Mouse (Mus musculus) CH12.LX (cell line): ENCODE measurements around the gene Lactbl1. TPM values are rescaled to one million over a fixed set of nuclear protein-coding genes. Genes with fewer than 3 reads are reported as not detected.

Experiments used
- DNase-seq: peaks from one replicate; pipeline ENCODE4 v3.0.0-alpha.2; 2013; ENCODE audit errors: extremely low read depth
- H3K27ac ChIP-seq: 2 replicates; pipeline ENCODE4 v1.5.1; 2012; ENCODE audit warnings: low read depth, mild to moderate bottlenecking, control low read depth, moderate library complexity; ENCODE audit not compliant: insufficient read depth
- H3K27me3 ChIP-seq: replicated peaks from 2 replicates; pipeline ENCODE3; 2012; ENCODE audit warnings: inconsistent platforms
- H3K36me3 ChIP-seq, 2 experiments: replicated peaks in 1 of 2; 2 replicates each; pipeline versions ENCODE3 to v1.6.1; 2012; ENCODE audit warnings: inconsistent platforms in 1 of 2, low read length in 1 of 2, mild to moderate bottlenecking in 1 of 2, mixed read lengths in 1 of 2, moderate library complexity in 1 of 2; ENCODE audit not compliant: control insufficient read depth in 1 of 2, insufficient read depth in 1 of 2
- H3K4me1 ChIP-seq, 2 experiments: 2 replicates each; pipeline ENCODE4 v1.6.1; 2012; ENCODE audit warnings: inconsistent platforms in 1 of 2, moderate library complexity in 1 of 2; ENCODE audit not compliant: insufficient read depth in 2 of 2, control insufficient read depth in 1 of 2
- H3K4me2 ChIP-seq: 2 replicates; pipeline ENCODE4 v1.6.1; 2012; ENCODE audit warnings: low read depth, mild to moderate bottlenecking, control low read depth; ENCODE audit not compliant: poor library complexity, insufficient read depth, severe bottlenecking
- H3K4me3 ChIP-seq, 3 experiments: fragments of 150-350 bp in 1 of 3; sonication (generic) in 1 of 3; replicated peaks in 1 of 3; 2 replicates each; pipeline versions ENCODE3 to v1.5.1; 2011 to 2012; ENCODE audit warnings: low read depth in 2 of 3, low read length in 2 of 3, mild to moderate bottlenecking in 2 of 3, moderate library complexity in 2 of 3, control low read depth in 1 of 3, improper control_type of control experiment in 1 of 3, inconsistent platforms in 1 of 3, mixed read lengths in 1 of 3; ENCODE audit not compliant: poor library complexity in 1 of 3
- H3K79me2 ChIP-seq: replicated peaks from 2 replicates; pipeline ENCODE4 v1.6.1; 2012; ENCODE audit warnings: mild to moderate bottlenecking, moderate library complexity; ENCODE audit not compliant: control insufficient read depth, poor library complexity, insufficient read depth, severe bottlenecking; ENCODE audit errors: extremely low read depth
- H3K9ac ChIP-seq: 2 replicates; pipeline ENCODE4 v1.6.1; 2012; ENCODE audit warnings: low read depth, mild to moderate bottlenecking, control low read depth, moderate library complexity; ENCODE audit not compliant: insufficient read depth
- H3K9me3 ChIP-seq: replicated peaks from 2 replicates; pipeline ENCODE3; 2012; ENCODE audit warnings: low read length, inconsistent platforms, mixed read lengths
- CHD1 ChIP-seq: IDR thresholded peaks from 2 replicates; pipeline ENCODE4 v1.6.1; 2012; ENCODE audit warnings: low read depth, low read length, improper control_type of control experiment, inconsistent platforms
- CTCF ChIP-seq, 2 experiments: IDR thresholded peaks in 1 of 2; conservative IDR thresholded peaks in 1 of 2; 2 replicates each; pipeline ENCODE4 v1.5.1; 2011 to 2012; ENCODE audit warnings: low read depth in 2 of 2, low read length in 2 of 2, improper control_type of control experiment in 1 of 2, inconsistent platforms in 1 of 2, mild to moderate bottlenecking in 1 of 2, moderate library complexity in 1 of 2
- dilution Hi-C: fragments of 300-500 bp; cut with MboI; formaldehyde crosslinking; loops from 2 replicates; pipeline ENCODE4 v1.14.3; 2020; ENCODE audit warnings: low sequenced_read_pairs; ENCODE audit not compliant: extremely low pct_unique_long_range_greater_than_20kb, extremely low pct_ligation_motif_present
- in situ Hi-C: fragments of 300-500 bp; cut with MboI; formaldehyde crosslinking; loops from 3 replicates; pipeline ENCODE4 v1.14.3; 2019; ENCODE audit warnings: low sequenced_read_pairs, low pct_ligation_motif_present, low pct_unique_long_range_greater_than_20kb, mixed read lengths
- polyA plus RNA-seq: library from polyadenylated mRNA; unstranded; fragments of >175 nt; gene quantifications from 2 replicates; pipeline ENCODE4 v1.2.1, GENCODE M21; 2012; ENCODE audit warnings: low read depth; ENCODE audit not compliant: insufficient read length
- total RNA-seq, 2 experiments: library from RNA; depleted of rRNA; stranded (reverse); fragments of 300-350 nt in 1 of 2; fragments of >200 nt in 1 of 2; gene quantifications; 2 replicates each; pipeline ENCODE4 v1.2.3; 2012 to 2014

Lactbl1 gene
- total and polyA plus RNA-seq, 3 experiments, result not detected

DNA sequence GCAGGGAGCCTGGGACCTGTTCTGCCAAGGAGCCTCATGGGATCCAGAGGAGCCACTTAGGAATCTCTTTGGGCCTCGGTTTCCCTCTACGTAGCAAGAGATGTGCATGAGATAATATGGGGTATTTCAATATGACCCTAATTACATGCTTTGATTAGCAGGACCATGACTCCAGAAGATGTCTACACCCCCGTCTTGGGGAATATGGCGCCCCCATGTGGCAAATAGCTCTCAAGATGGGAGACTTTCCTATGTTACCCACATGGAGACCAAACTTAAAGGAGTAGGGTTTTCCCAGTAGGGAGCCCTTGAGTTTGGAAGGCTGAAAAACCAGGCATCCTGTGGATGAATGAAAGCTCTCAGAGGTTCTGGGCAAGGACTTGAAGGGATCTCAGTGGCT is 65.7 kb downstream of the Lactbl1 start:
- peak; percentile 24 to 49; a peak in 3 of 4 replicates for TF ChIP-seq CTCF (conservative IDR thresholded peaks at IDR 0.05 in 1 of 2, IDR thresholded peaks at IDR 0.05 in 1 of 2; ENCODE audit: low read depth in 2 of 2, low read length in 2 of 2)
- no peak for TF ChIP-seq CHD1
- peaks cover 2% of the 10 kb centered on the region for H3K27me3 ChIP-seq
- H3K9me3 ChIP-seq, result no peaks in the 10 kb centered on the region
- DNase-seq, result no peak
- H3K79me2 ChIP-seq, result no peaks in the 10 kb centered on the region
- dilution Hi-C loops (no loop called here), in situ Hi-C loops (no loop called here)
- no peak overlapping the region for H3K4me2 ChIP-seq
- no peaks in the 10 kb centered on the region for H3K36me3 ChIP-seq
- H3K4me3 ChIP-seq, result no peak overlapping the region
- no peak overlapping the region for H3K9ac ChIP-seq
- peaks cover 0 to 65% of the 10 kb centered on the region in 2 experiments; a peak in 2 of 4 replicates for H3K4me1 ChIP-seq
- H3K27ac ChIP-seq, result no peak overlapping the region

Other genes with a start within 250 kb of the Lactbl1 start
- not detected in 2 replicates for gene Htr1d, start 199.1 kb upstream of the Lactbl1 start, total RNA-seq (2012; rRNA removed)
- not detected in 2 replicates for gene Htr1d, start 199.1 kb upstream of the Lactbl1 start, total RNA-seq (2014; rRNA removed)
- not detected in 2 replicates for gene Htr1d, start 199.1 kb upstream of the Lactbl1 start, polyA plus RNA-seq
- gene 6030445D17Rik, start 160.4 kb upstream of the Lactbl1 start, total RNA-seq (2012; rRNA removed), result not detected in 2 replicates
- gene 6030445D17Rik, start 160.4 kb upstream of the Lactbl1 start, total RNA-seq (2014; rRNA removed), result not detected in 2 replicates
- gene 6030445D17Rik, start 160.4 kb upstream of the Lactbl1 start, polyA plus RNA-seq, result not detected in 2 replicates
- gene Luzp1, start 152.9 kb upstream of the Lactbl1 start, total RNA-seq (2012; rRNA removed), result 6.1 and 6.9 TPM in 2 replicates
- gene Luzp1, start 152.9 kb upstream of the Lactbl1 start, total RNA-seq (2014; rRNA removed), result 4.7 and 5.0 TPM in 2 replicates
- gene Luzp1, start 152.9 kb upstream of the Lactbl1 start, polyA plus RNA-seq, result 5.9 and 7.0 TPM in 2 replicates
- 49.6 and 51.3 TPM in 2 replicates for gene Kdm1a, start 19.9 kb upstream of the Lactbl1 start, total RNA-seq (2012; rRNA removed)
- gene Kdm1a, start 19.9 kb upstream of the Lactbl1 start, total RNA-seq (2014; rRNA removed), result 85.1 and 88.2 TPM in 2 replicates
- gene Kdm1a, start 19.9 kb upstream of the Lactbl1 start, polyA plus RNA-seq, result 69.4 and 71.7 TPM in 2 replicates
- gene Tex46, start 12.2 kb upstream of the Lactbl1 start, total RNA-seq (2012; rRNA removed), result not detected in 2 replicates
- not detected in 2 replicates for gene Tex46, start 12.2 kb upstream of the Lactbl1 start, total RNA-seq (2014; rRNA removed)
- gene Tex46, start 12.2 kb upstream of the Lactbl1 start, polyA plus RNA-seq, result not detected in 2 replicates
- 0.04 and 0.08 TPM in 2 replicates for gene Ephb2, start 213.4 kb downstream of the Lactbl1 start, total RNA-seq (2012; rRNA removed)
- gene Ephb2, start 213.4 kb downstream of the Lactbl1 start, total RNA-seq (2014; rRNA removed), result not detected in 2 replicates
- gene Ephb2, start 213.4 kb downstream of the Lactbl1 start, polyA plus RNA-seq, result 0.14 TPM in 1 of 2 replicates, not detected in the other